Mouse (Mus musculus): ENCODE measurements around the gene Fat4.

Gene Fat4

GRCm38 (mm10) chr3:38907676-38908425 is 21.1 kb downstream of the Fat4 start:
- DNase-seq, result no peak

GRCm38 (mm10) chr3:38908426-38909111 is 21.8 kb downstream of the Fat4 start:
- DNase-seq, result no peak

- DNase-seq, result no peak
Measured at GRCm38 (mm10) chr3:38912768-38913487, 26.2 kb downstream of the Fat4 start.

GRCm38 (mm10) chr3:38913488-38914105 is 26.9 kb downstream of the Fat4 start:
- no peak for DNase-seq

- no peak for DNase-seq
Measured at GRCm38 (mm10) chr3:38918926-38919325, 32.2 kb downstream of the Fat4 start.

GRCm38 (mm10) chr3:38921031-38921430 is 34.3 kb downstream of the Fat4 start:
- DNase-seq, result no peak

GRCm38 (mm10) chr3:38923251-38923686 is 36.5 kb downstream of the Fat4 start:
- DNase-seq, result no peak

- no peak for DNase-seq
Measured at GRCm38 (mm10) chr3:38928076-38928686, 41.4 kb downstream of the Fat4 start.

GRCm38 (mm10) chr3:38928751-38929150 is 42.0 kb downstream of the Fat4 start:
- DNase-seq, result no peak

- no peak for DNase-seq
Measured at GRCm38 (mm10) chr3:38934780-38935179, 48.0 kb downstream of the Fat4 start.

- no peak for DNase-seq
Measured at GRCm38 (mm10) chr3:38936485-38936884, 49.7 kb downstream of the Fat4 start.

GRCm38 (mm10) chr3:38937159-38937558 is 50.4 kb downstream of the Fat4 start:
- DNase-seq, result peak; percentile 51

GRCm38 (mm10) chr3:38938136-38938535 is 51.4 kb downstream of the Fat4 start:
- no peak for DNase-seq

- DNase-seq, result no peak
Measured at GRCm38 (mm10) chr3:38939573-38939972, 52.8 kb downstream of the Fat4 start.

GRCm38 (mm10) chr3:38940327-38940726 is 53.6 kb downstream of the Fat4 start:
- no peak for DNase-seq

GRCm38 (mm10) chr3:38945157-38945556 is 58.4 kb downstream of the Fat4 start:
- DNase-seq, result no peak

- peak; percentile 13 for DNase-seq
Measured at GRCm38 (mm10) chr3:38947706-38948105, 61.0 kb downstream of the Fat4 start.

- DNase-seq, result peak; percentile 13
Measured at GRCm38 (mm10) chr3:38952602-38953001, 65.9 kb downstream of the Fat4 start.

- no peak for DNase-seq
Measured at GRCm38 (mm10) chr3:38954196-38954595, 67.5 kb downstream of the Fat4 start.

GRCm38 (mm10) chr3:38956012-38956648 is 69.4 kb downstream of the Fat4 start:
- no peak for DNase-seq

GRCm38 (mm10) chr3:38957186-38957585 is 70.4 kb downstream of the Fat4 start:
- DNase-seq, result no peak

- no peak for DNase-seq
Measured at GRCm38 (mm10) chr3:38962328-38962727, 75.6 kb downstream of the Fat4 start.
